Mouse (Mus musculus) right cerebral cortex, adult 18-20 months (tissue): ENCODE measurements at regions not wholly inside any gene's neighbourhood (a gene's known extent, or its start where the extent isn't known, plus 50 kb on each side); places are given as distances from the start of the nearest gene placed in this dataset.
A peak's percentile ranks its signal among the peaks of the same experiment; 100 is the strongest.

ENCODE experiments used
- DNase-seq: peaks from one replicate; pipeline ENCODE4 v3.0.0; 2022; ENCODE audit warnings: mixed read lengths

- no peak for DNase-seq
Measured at GRCm38 (mm10) chr5:62997464-62997863, 183.8 kb downstream of the Dthd1 start.

- DNase-seq = peak; percentile 24
Measured at GRCm38 (mm10) chr5:63034446-63034845, 220.8 kb downstream of the Dthd1 start.

GRCm38 (mm10) chr5:63045751-63046150 lies 232.1 kb downstream of the Dthd1 start:
- DNase-seq = no peak

GRCm38 (mm10) chr5:63063301-63063700 lies 249.7 kb downstream of the Dthd1 start:
- DNase-seq = no peak

- DNase-seq = no peak
Measured at GRCm38 (mm10) chr5:63066872-63067271, 253.2 kb downstream of the Dthd1 start.

GRCm38 (mm10) chr5:63098129-63098528 lies 284.5 kb downstream of the Dthd1 start:
- DNase-seq = peak; percentile 56

- peak; percentile 30 for DNase-seq
Measured at GRCm38 (mm10) chr5:63132552-63132951, 318.9 kb downstream of the Dthd1 start.

- DNase-seq = no peak
Measured at GRCm38 (mm10) chr5:63137957-63138356, 324.3 kb downstream of the Dthd1 start.

- DNase-seq = peak; percentile 59
Measured at GRCm38 (mm10) chr5:63169687-63170086, 356.1 kb downstream of the Dthd1 start.

GRCm38 (mm10) chr5:63170493-63170892 lies 356.9 kb downstream of the Dthd1 start:
- DNase-seq = no peak

GRCm38 (mm10) chr5:63213381-63213780 lies 399.8 kb downstream of the Dthd1 start:
- no peak for DNase-seq

- no peak for DNase-seq
Measured at GRCm38 (mm10) chr5:63219467-63219866, 405.8 kb downstream of the Dthd1 start.

- no peak for DNase-seq
Measured at GRCm38 (mm10) chr5:63262568-63262967, 386.3 kb upstream of the Nwd2 start.
